Mouse (Mus musculus): ENCODE data around the gene Cd84.

The Cd84 gene

GRCm38 (mm10) chr1:171917305-171918039, 78.0 kb downstream of the Cd84 start, which contains the start of gene Slamf6:
Gene Slamf6, plus strand, starts transcription at chr1:171917515.
- peak in 1 of 2 experiments; percentile 45 for DNase-seq

DNA sequence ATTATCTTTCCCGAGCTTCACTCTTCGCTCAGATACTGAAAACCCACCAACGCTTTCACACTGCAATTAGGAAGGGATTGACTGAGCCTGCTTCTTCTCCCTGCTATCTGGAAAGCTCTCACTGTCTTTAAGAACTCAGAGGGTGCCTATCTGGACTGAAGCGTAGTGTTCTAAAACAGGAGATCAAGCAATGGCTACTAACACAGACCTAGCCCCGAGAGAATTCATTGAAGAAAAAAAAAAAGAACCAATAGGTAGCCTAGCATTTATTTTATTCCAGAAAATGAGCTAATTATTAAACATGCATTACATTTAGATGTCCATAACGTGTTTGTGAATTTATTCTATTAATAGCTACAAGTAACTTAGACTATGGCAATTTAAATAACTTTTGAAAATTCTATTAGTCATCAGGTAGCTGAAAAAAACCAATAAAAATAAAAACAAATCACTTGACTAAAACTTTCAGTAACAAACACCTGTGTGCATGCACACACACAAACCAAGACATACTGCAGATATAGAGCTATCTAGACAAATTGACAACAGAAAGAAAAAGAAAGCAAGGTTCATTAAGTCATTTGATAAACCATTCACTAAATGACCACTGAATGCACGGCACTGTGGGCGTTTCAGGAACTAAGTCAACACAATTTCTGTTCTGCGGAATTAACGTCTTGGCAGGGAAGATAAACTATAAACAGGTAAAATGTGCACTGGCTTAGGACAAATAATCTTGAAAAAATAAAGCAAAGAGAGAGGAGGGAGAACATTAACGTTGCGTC, 78.8 kb downstream of the Cd84 start:
- DNase-seq, result no peak

DNA sequence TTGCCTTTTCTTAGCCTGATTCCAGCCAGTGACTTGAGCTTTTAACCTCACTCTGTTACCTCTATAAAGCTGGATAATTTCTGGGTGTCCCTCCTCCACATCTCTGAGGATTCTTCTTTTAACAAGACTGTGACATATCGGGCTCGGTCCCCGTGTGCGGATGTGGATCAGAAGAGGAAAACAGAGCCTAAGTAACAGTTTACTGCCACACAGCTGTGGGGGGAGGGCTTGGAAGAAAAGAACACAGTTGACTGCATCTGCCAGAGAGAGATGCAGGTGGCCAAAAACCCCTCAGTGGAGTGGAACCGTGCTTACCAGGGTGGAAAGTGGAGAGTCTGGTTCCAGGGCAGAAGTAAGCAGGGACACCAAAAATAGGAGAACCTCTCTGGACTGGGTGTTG, 79.7 kb downstream of the Cd84 start:
- peak; percentile 76 to 91 for DNase-seq

DNA sequence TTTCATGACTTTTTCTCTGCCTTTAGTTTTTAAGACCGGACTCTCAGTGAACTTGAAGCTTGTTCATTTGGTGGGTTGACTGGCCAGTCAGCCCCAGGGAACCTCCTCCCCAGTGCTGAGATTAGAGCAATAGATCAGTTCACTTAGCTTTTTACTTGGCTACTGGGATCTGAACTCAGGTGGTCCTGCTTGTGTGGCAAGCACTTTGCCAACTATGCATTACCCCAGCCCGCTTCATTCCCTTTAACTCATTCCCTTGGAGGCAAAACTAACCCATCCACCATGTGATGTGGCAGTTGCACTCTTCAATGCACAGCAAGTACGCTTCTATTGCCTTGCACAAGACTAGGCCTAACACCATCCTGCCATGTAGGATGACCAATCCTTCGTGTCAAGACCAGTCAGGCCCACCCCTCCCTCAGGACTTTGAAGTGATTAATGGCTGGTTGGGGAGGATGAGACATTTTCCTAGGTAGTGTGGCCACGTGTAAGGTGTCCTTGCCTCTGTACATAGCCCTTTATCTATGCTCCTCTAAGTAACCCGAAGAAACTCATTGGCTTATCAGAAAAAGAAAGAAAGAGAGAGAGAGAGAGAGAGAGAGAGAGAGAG, 80.5 kb downstream of the Cd84 start:
- no peak for DNase-seq

- peak in 1 of 2 experiments; percentile 63 for DNase-seq
These were observed 81.6 kb downstream of the Cd84 start for GRCm38 (mm10) chr1:171920989-171921621.

GRCm38 (mm10) chr1:171921641-171922040, 82.1 kb downstream of the Cd84 start:
- DNase-seq, result no peak

- DNase-seq, result no peak
These were observed 83.3 kb downstream of the Cd84 start for GRCm38 (mm10) chr1:171922844-171923243.

- DNase-seq, result no peak
These were observed 85.4 kb downstream of the Cd84 start for GRCm38 (mm10) chr1:171924900-171925299.

- no peak for DNase-seq
These were observed 94.4 kb downstream of the Cd84 start for GRCm38 (mm10) chr1:171933851-171934250.

DNA sequence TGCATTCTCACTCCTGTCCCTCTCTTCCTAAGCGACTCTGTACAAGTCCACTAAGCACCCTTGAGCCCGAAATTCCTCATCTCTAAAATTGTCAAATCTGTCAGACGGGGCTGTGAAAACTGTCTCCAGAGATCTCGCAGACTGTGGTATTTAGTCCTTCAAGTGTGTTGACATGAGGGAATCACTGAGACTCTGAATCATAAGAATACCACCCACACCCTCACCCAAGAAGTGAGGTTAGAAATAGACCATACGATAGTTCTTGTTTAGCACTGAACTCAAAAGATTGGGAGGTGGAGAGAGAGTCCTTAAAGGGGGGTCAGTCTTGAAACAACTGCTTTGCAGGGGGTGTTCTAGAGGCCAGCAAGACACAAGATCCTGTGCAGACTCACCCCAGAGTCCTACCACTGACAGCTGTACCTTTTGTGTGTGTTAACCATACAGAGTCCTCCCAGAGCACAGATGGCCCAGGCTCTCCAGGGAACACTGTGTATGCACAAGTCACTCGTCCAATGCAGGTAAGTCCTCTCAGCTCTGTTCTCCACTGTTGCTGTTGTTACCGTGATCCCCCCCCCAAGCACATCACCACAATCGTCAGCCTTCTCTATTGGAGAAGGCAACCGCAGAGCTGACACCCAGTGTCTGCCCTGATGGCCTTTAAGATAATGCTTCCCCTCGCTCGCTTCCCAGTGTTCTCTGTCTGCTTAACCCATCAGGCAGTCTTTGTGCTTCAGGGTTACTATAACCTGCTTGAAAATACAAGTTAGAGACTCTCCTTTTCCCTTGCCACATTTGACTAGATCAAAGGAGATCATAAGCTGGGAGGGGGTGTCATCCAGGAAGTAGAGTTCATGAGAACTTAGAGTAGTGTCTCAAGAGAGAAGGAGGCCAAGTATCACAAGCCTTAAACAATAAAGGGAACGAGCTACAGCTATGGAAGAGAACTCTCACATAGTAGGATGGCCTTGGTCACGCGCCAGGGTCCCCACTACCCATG, 99.8 kb downstream of the Cd84 start:
- DNase-seq, result no peak
